In the genomic region with DNA sequence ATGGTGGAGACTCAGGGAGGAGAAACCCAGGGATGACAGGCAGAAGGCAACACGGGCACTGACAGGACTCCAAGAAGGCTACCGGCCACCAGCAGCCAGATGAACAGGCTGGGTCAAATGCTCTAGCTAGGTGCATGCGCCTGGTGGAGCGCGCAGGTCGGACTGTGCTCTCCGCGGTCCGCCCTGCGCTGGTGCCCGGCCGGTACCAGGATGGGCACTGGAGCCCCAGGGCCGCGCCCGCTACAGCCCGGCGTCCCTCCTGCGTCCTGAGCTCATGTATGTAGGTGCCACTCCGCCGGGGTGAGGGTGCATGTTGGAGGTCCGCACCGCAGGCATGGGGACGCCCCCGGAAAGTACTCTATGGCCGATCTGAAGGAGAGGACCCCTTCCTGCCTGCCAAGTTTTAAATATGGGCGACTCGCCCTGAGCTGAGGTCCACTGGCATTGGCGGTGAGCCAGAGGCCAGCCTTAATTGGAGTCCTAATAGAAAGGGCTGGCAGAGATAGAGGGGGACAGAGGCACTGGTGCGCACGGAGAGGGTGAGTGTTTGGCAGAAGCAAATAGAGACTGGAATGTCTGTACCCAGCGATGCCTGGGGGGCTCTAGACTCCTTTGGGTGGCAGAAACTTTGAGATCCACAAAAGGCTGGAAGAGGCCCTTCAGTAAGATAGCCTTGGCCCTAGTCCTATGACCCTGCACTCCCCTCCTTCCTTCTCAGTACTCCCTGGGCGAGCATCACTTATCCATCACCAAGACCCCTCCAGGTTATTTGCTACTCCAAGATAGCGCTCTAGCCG, we compare ENCODE assay signal across 7 mouse cellular contexts. TPM values are rescaled to one million over a fixed set of nuclear protein-coding genes. Genes with fewer than 3 reads are reported as not detected.
DNase-seq lines count a peak whose midpoint lies in the region; ATAC-seq and TF ChIP-seq lines count a peak whose summit lies in the region.

No protein-coding gene starts in this region.

- H3K36me3 ChIP-seq in liver, embryonic 11.5 days (ENCODE audit: control insufficient read depth, insufficient read depth, low read length) = no peaks in the 10 kb centered on the region
- H3K36me3 ChIP-seq in liver, postnatal 0 days (replicated peaks; ENCODE audit: insufficient read depth, low read length) = no peaks in the 10 kb centered on the region
- no peaks in the 10 kb centered on the region for H3K36me3 ChIP-seq in forebrain, embryonic 10.5 days (replicated peaks)
- H3K36me3 ChIP-seq in hindbrain, embryonic 15.5 days = no peaks in the 10 kb centered on the region
- H3K36me3 ChIP-seq in neural tube, embryonic 12.5 days = no peaks in the 10 kb centered on the region

- H3K9ac ChIP-seq in liver, embryonic 11.5 days (ENCODE audit: low read depth, low read length) = no peak overlapping the region
- H3K9ac ChIP-seq in liver, postnatal 0 days (replicated peaks) = no peak overlapping the region
- peak overlapping the region; percentile 70 for H3K9ac ChIP-seq in hindbrain, embryonic 15.5 days
- peak overlapping the region; percentile 42 for H3K9ac ChIP-seq in neural tube, embryonic 12.5 days

- no peak for TF ChIP-seq EP300 in liver, postnatal 0 days (IDR thresholded peaks at IDR 0.05; ENCODE audit: low read depth)

- H3K27me3 ChIP-seq in liver, embryonic 11.5 days (replicated peaks; ENCODE audit: control insufficient read depth, insufficient read depth, low read length) = peaks cover 55% of the 10 kb centered on the region
- peaks cover 40% of the 10 kb centered on the region for H3K27me3 ChIP-seq in liver, postnatal 0 days (ENCODE audit: insufficient read depth, low read length)
- H3K27me3 ChIP-seq in forebrain, embryonic 10.5 days (ENCODE audit: poor library complexity, severe bottlenecking) = peaks cover 72% of the 10 kb centered on the region
- peaks cover 19% of the 10 kb centered on the region for H3K27me3 ChIP-seq in hindbrain, embryonic 15.5 days
- H3K27me3 ChIP-seq in neural tube, embryonic 12.5 days (replicated peaks) = peaks cover 54% of the 10 kb centered on the region

- peak overlapping the region; percentile 26 for H3K4me3 ChIP-seq in liver, embryonic 11.5 days (ENCODE audit: low read depth, low read length)
- no peak overlapping the region for H3K4me3 ChIP-seq in liver, postnatal 0 days (ENCODE audit: low read depth, low read length)
- H3K4me3 ChIP-seq in forebrain, embryonic 10.5 days = peak overlapping the region; percentile 69
- peak overlapping the region; percentile 65 for H3K4me3 ChIP-seq in hindbrain, embryonic 15.5 days
- H3K4me3 ChIP-seq in neural tube, embryonic 12.5 days = peak overlapping the region; percentile 53

- H3K4me2 ChIP-seq in liver, embryonic 11.5 days = peak overlapping the region; percentile 52
- no peak overlapping the region for H3K4me2 ChIP-seq in liver, postnatal 0 days (ENCODE audit: low read depth, low read length)
- peak overlapping the region; percentile 96 for H3K4me2 ChIP-seq in hindbrain, embryonic 15.5 days
- peak overlapping the region; percentile 87 for H3K4me2 ChIP-seq in neural tube, embryonic 12.5 days (replicated peaks)

- no peaks in the 10 kb centered on the region for H3K9me3 ChIP-seq in liver, embryonic 11.5 days (ENCODE audit: control insufficient read depth, low read length)
- no peaks in the 10 kb centered on the region for H3K9me3 ChIP-seq in liver, postnatal 0 days (ENCODE audit: low read length)
- H3K9me3 ChIP-seq in forebrain, embryonic 10.5 days = peaks cover 4% of the 10 kb centered on the region
- no peaks in the 10 kb centered on the region for H3K9me3 ChIP-seq in hindbrain, embryonic 15.5 days
- H3K9me3 ChIP-seq in neural tube, embryonic 12.5 days = no peaks in the 10 kb centered on the region

- DNase-seq in liver, embryonic 11.5 days (ENCODE audit: low spot score) = peak; percentile 31
- DNase-seq in liver, postnatal 0 days = no peak
- DNase-seq in forebrain, embryonic 10.5 days (ENCODE audit: extremely low spot score, low spot score) = peak; percentile 25
- no peak for DNase-seq in adrenal gland, adult 8-10 months
- no peak for DNase-seq in cerebellum, adult 8-10 months

- WGBS in liver, embryonic 11.5 days = 1% methylated on average over 34 of the region's 34 CpGs
- 2% methylated on average over 33 of the region's 34 CpGs for WGBS in liver, postnatal 0 days (ENCODE audit: insufficient replicate concordance)
- WGBS in forebrain, embryonic 10.5 days = under 1% methylated on average over 34 of the region's 34 CpGs
- under 1% methylated on average over 34 of the region's 34 CpGs for WGBS in hindbrain, embryonic 15.5 days
- WGBS in neural tube, embryonic 12.5 days = 1% methylated on average over 34 of the region's 34 CpGs

- ATAC-seq in liver, embryonic 11.5 days (replicated peaks; ENCODE audit: low FRiP score) = 0 out of 2 replicates have a peak, but pooled peaks have one; percentile 23
- ATAC-seq in liver, postnatal 0 days = no peak
- peak; percentile 58 for ATAC-seq in hindbrain, embryonic 15.5 days (ENCODE audit: low FRiP score, low read depth)
- peak; percentile 42 for ATAC-seq in neural tube, embryonic 12.5 days (ENCODE audit: low FRiP score, low read depth)

- H3K4me1 ChIP-seq in liver, embryonic 11.5 days (replicated peaks; ENCODE audit: control insufficient read depth, insufficient read depth, low read length) = no peaks in the 10 kb centered on the region
- no peaks in the 10 kb centered on the region for H3K4me1 ChIP-seq in liver, postnatal 0 days (ENCODE audit: insufficient read depth)
- H3K4me1 ChIP-seq in forebrain, embryonic 10.5 days = peaks cover 35% of the 10 kb centered on the region
- peaks cover 33% of the 10 kb centered on the region for H3K4me1 ChIP-seq in hindbrain, embryonic 15.5 days (replicated peaks)
- peaks cover 28% of the 10 kb centered on the region; the same call in 1 of the 2 replicates for H3K4me1 ChIP-seq in neural tube, embryonic 12.5 days

- H3K27ac ChIP-seq in liver, embryonic 11.5 days (ENCODE audit: low read depth, low read length) = no peak overlapping the region
- no peak overlapping the region for H3K27ac ChIP-seq in liver, postnatal 0 days (ENCODE audit: low read depth)
- H3K27ac ChIP-seq in forebrain, embryonic 10.5 days = peak overlapping the region; percentile 15; the same call in 1 of the 2 replicates
- H3K27ac ChIP-seq in hindbrain, embryonic 15.5 days (replicated peaks) = peak overlapping the region; percentile 46
- H3K27ac ChIP-seq in neural tube, embryonic 12.5 days = no peak overlapping the region

- TF ChIP-seq CTCF in liver, postnatal 0 days (IDR thresholded peaks at IDR 0.05; ENCODE audit: low read depth) = no peak

RNA-seq across cellular contexts. Expression of a gene that starts 0.4 kb away (rescaled TPM):
- polyA plus RNA-seq in liver, embryonic 11.5 days (2014; fragmentation: Nextera tagmentation; extraction: Ambion mirVana) = 0.10 and 0.16 TPM in 2 replicates
- 0.11 TPM in 1 of 2 replicates, not detected in the other for polyA plus RNA-seq in liver, postnatal 0 days (2015; fragmentation: Nextera tagmentation; extraction: Ambion mirVana)
- polyA plus RNA-seq in forebrain, embryonic 10.5 days (2016; fragmentation: Nextera tagmentation; extraction: Ambion mirVana) = 2.9 and 3.7 TPM in 2 replicates
- polyA plus RNA-seq in hindbrain, embryonic 15.5 days (2015; fragmentation: Nextera tagmentation; extraction: Ambion mirVana) = 10.5 TPM in 2 replicates
- 1.5 and 2.5 TPM in 2 replicates for polyA plus RNA-seq in neural tube, embryonic 12.5 days (2016; fragmentation: Nextera tagmentation; extraction: Ambion mirVana)
- total RNA-seq in adrenal gland, adult 8-10 months (2022) = under 1 TPM; 0.48 to 0.98 (median 0.69) TPM

Comparison
In these comparisons a context has a peak if more than half of its experiments do, and no peak if none do; other contexts are left out.
1. DNase-seq: peak in liver, embryonic 11.5 days (single experiment) and forebrain, embryonic 10.5 days (single experiment); none in liver, postnatal 0 days (single experiment), adrenal gland, adult 8-10 months (single experiment) and cerebellum, adult 8-10 months (single experiment).
2. H3K27ac ChIP-seq: peak in forebrain, embryonic 10.5 days (single experiment) and hindbrain, embryonic 15.5 days (single experiment); none in liver, embryonic 11.5 days (single experiment), liver, postnatal 0 days (single experiment) and neural tube, embryonic 12.5 days (single experiment).
3. H3K9ac ChIP-seq: peak in hindbrain, embryonic 15.5 days (single experiment) and neural tube, embryonic 12.5 days (single experiment); none in liver, embryonic 11.5 days (single experiment) and liver, postnatal 0 days (single experiment).